Mouse (Mus musculus) urinary bladder, postnatal 14 days (tissue): Measurements from ENCODE around the gene Carns1.
A peak's percentile ranks its signal among the peaks of the same experiment; 100 is the strongest.

Experiments used
- DNase-seq: peaks from one replicate; pipeline ENCODE4 v3.0.0; 2021; ENCODE audit warnings: low spot score

The Carns1 gene

GRCm38 (mm10) chr19:4171393-4172290, 3.6 kb downstream of the Carns1 start:
- DNase-seq: no peak

DNA sequence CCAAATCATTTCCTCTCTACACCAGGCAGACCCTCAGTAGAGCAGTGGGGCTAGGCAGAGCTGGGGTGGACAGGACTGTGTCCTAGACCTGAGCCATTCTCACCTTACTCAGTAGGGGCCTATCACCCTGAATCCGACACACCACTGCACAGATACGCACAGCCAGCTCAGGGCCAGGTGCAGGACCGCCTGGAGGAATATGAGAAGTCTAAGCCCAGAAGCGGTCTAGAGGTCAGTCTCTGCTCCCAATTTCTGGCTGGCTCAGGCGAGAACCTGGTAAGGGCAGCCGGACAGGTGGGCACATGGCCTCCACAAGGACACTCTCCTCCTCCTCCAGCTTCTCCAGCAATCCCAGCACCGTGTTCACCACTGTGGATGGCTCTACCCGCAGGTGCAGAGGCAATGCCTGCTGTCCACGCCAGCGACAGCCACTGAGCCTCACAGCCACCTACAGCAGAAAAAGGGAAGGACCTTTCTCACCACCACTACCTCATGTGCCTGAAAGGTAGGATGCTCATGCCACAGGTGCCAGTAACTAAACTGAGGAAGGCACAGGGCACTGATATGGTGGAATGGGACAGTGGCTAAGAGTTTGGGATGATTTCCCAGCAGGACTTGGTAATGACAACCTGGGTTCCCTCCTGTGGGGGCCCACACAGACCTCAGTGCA, 4.4 kb downstream of the Carns1 start:
- no peak for DNase-seq

DNA sequence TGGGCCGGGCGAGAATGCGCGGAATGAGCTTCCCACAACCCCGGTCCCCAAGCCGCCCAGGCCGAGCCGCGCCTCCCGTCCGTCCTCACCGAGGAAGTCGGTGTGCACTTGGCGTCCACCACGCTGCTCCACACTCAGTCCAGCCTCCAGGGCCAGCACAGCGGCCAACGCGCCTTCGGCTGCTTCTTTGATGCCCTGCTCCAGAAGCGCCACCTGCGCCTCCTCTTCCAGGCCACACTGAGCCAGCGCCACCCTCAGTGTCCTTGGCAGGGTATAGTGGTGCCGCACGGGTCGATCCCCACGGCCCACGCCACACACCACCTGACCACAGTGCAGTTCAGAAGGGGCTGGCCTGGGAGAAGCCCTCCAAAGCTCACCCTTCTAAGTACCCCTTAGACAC, 5.5 kb downstream of the Carns1 start:
- no peak for DNase-seq

DNA sequence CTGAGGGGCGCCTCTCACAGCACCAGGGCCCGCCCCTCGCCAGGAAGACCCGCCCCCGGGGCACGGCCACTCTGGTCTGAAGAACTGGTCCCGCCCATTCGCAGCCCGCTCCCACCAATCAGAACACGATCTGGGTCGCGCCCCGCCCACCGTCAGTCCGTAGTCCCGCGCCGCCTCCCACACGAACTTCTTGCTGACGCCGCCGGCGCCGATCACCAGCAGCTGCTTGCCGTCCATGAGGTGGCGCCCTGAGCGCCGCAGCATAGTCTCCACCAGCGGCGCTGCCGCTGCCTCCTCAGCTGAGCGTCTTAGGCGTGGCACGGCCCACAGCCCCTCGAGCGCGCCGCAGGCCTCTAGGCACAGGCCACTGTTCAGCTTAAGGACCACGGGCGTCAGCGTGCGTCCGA, 5.9 kb downstream of the Carns1 start:
- DNase-seq: peak; percentile 99

GRCm38 (mm10) chr19:4166678-4167476, 8.4 kb downstream of the Carns1 start:
- no peak for DNase-seq

- no peak for DNase-seq
These were observed 10.6 kb downstream of the Carns1 start for GRCm38 (mm10) chr19:4164721-4165120.

- no peak for DNase-seq
These were observed 11.2 kb downstream of the Carns1 start for GRCm38 (mm10) chr19:4164100-4164499.

- no peak for DNase-seq
These were observed 11.8 kb downstream of the Carns1 start for GRCm38 (mm10) chr19:4163543-4163887.

- DNase-seq: peak; percentile 96
These were observed 12.4 kb downstream of the Carns1 start, which contains the start of gene Rps6kb2 for GRCm38 (mm10) chr19:4162646-4163542. Rps6kb2 (minus strand) TSS chr19:4163354.

- DNase-seq: no peak
These were observed 16.2 kb downstream of the Carns1 start for GRCm38 (mm10) chr19:4159049-4159448.

DNA sequence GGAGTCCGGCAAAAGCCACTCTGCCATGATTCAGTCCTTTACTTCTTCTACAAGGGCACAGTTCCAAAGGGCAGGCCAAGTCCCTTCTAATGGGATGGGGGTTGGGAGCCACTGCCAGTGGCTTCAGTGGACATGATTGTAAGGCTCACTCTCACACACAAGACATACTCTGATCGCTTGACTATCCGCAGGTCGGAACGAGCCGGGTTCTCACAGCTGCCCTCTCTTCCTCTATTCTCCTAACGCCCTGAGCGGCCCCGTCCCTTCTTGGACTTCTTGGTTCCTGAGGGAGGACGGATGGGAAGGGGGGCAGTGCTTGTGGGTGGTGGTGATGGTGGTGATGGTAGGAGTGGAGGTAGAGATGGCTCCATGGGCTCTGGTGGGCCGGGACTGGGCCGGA, 18.5 kb downstream of the Carns1 start:
- DNase-seq: no peak

DNA sequence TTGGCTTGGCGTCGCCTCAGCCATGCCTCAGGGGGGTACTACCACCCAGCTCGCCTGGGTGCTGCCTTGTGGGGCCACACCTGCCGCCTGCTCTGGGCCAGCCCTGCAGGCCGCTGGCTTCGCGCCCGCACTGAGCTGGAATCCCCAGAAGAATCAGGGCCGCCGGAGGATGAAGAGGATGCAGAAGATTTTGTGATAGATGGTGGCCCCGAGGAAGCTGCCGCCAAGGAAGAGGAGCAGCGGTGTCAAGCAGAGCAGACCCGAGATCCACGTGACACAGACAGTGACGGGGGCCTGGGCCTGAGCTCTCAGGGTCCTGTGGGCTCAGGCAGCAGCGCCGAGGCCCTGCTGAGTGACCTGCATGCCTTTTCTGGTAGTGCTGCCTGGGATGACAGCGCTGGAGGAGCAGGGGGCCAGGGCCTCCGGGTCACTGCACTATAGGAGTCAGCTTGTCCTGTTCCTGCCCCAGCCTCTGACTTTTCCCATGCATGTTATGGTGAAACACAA, 19.2 kb downstream of the Carns1 start:
- DNase-seq: no peak

GRCm38 (mm10) chr19:4155223-4156072, 19.8 kb downstream of the Carns1 start:
- DNase-seq: no peak

DNA sequence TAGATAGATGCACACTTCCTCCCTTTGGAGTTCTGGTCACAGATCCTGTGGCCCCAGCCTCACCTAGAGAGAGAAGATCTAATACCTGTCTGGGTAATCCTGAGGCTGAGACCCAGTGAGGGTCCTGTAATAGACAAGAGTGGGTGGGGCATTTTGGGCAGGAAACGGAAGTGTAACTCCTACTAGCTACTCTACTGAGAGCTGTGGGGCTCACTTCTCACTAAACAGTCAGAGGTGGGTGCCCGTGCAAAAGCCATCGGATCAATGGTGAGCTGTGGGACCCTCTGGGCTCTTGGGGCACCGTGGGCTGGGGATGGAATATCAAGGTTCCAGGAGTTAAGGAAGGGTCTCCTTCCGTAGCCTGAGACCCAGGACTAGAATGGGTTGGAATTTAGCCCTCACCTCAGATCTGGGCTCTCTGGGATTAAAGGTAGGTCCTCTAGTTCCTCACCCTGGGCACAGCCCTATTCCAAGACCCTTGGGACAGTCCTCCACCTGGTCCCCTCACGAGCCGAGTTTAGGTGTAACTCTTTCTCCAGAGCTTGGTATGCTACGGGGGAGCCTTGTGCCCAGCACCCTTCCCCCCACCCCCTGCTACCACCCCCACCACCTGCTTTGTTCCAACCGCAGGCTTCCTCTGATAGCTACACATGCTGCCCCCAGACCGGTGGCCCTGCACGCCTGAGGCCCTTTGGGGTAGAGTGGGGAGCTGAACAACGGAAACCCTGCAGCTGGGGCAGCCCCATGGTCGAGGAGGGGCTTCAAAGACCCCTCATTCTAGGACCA, 20.6 kb downstream of the Carns1 start:
- no peak for DNase-seq

DNA sequence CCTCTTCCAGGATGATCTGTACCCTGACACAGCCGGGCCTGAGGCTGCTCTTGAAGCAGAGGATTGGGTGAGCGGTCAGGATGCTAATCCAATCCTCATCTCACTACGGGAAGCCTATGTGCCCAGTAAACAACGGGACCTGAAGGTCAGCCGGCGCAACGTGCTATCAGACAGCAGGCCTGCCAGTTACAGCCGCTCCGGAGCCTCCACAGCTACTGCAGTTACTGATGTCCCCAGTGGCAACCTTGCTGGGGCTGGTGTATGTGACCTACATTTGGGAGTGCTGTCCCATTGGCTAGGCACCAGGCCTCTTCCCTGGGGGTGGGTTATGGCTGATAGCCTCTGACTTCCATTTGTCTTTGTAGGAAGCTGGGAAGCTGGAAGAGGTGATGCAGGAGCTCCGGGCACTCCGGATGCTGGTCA, 22.0 kb downstream of the Carns1 start, which contains the start of gene Ptprcap:
Ptprcap (plus strand) TSS at position 373 of the 423 bp plus-strand sequence.
- no peak for DNase-seq

DNA sequence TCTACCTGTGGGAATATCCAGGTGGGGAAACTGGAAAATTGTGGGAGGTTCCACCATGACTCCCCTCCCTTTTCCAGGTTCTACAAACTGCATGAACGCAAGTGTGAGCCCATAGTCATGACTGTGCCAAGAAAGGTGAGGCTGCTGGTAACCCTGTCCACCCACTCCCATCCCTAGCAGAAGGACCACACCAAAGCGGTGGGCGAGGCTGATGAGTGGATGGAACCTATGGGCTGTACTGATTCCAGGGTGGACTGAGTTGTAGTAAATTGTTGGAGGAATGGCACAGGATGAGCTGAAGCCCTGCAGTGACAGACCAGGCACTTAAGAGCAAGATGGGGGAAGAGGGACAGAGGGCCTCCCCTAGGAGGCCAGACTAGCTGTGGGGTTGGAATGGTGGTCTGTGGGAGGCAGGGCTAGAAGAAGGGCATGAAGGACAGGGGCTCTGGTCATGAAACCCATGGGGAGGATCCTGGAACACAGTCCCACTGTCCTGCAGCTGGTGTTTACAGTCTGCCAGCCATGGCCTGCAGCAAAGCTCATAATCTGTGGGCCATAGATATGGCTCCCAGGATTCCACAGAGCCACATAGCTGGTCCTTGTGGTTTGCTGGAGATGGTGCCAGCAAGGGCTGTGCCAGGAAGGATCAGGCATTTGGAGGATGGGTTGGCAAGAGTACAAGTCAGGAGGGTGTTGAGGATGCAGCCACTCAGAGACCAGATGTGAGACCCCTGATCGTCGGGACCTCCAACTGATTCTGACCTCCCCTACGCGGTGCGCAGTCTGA, 22.6 kb downstream of the Carns1 start:
- DNase-seq: no peak

DNA sequence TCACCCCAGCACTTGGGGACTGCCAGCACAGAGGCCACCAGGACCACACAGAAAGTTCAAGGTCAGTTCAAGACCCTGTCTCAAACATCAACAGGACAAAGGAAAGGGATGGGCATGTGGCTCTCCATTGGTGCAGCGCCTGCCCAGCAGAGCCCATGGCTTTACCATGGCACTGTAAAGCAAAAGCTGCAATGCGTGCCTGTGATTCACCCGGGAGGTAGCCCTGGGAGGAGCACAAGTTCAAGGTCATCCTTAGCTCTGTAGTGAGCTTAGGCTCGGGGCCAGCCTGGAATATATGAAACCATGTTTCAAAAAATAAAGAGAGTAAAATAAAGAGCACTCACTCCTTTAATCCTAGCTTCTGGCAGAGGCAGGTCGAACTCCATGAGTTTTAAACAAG, 23.4 kb downstream of the Carns1 start:
- DNase-seq: no peak

DNA sequence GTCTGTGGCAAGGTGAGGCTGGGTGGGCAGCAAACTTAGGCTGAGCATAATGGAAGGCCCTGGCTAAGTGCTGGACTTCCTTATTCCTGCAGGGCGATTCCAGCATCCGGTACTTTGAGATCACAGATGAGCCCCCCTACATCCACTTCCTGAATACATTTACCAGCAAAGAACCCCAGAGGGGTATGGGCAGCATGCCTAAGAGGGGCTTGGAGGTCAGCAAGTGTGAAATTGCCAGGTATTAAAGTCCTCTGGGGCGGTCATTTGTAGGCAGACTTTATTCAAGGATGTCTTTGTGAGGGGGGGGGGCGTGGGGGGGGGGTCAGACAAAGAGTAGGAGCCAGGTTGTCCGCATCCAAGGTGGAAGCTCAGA, 23.8 kb downstream of the Carns1 start:
- no peak for DNase-seq
